Mouse (Mus musculus) kidney, adult 2 months (tissue): Measurements from ENCODE around the gene Sh2d4b. TPM values are rescaled to one million over a fixed set of nuclear protein-coding genes. Genes with fewer than 3 reads are reported as not detected.

ENCODE experiments used
- DNase-seq: peaks from one replicate; pipeline ENCODE4 v3.0.0; 2021
- H3K27ac ChIP-seq: fragments of 200-500 bp; 2 replicates; pipeline ENCODE4 v1.5.1; 2012; ENCODE audit warnings: low read depth, low read length, control low read depth, inconsistent platforms; ENCODE audit not compliant: insufficient read depth
- H3K27me3 ChIP-seq: fragments of 200-500 bp; replicated peaks from 2 replicates; pipeline ENCODE4 v1.6.1; 2012; ENCODE audit warnings: mild to moderate bottlenecking, moderate library complexity, low read length, inconsistent platforms; ENCODE audit not compliant: control insufficient read depth, insufficient read depth
- H3K36me3 ChIP-seq: fragments of 200-500 bp; 2 replicates; pipeline ENCODE4 v1.6.1; 2012; ENCODE audit warnings: mild to moderate bottlenecking, moderate library complexity, low read length, inconsistent platforms; ENCODE audit not compliant: control insufficient read depth, insufficient read depth
- H3K4me1 ChIP-seq: fragments of 200-500 bp; 2 replicates; pipeline ENCODE4 v1.6.1; 2011; ENCODE audit warnings: low read length; ENCODE audit not compliant: control insufficient read depth, insufficient read depth
- H3K4me3 ChIP-seq: fragments of 200-500 bp; 2 replicates; pipeline ENCODE4 v1.5.1; 2011; ENCODE audit warnings: mild to moderate bottlenecking, low read depth, low read length, control low read depth; ENCODE audit not compliant: insufficient read depth
- CTCF ChIP-seq: fragments of 200-500 bp; conservative IDR thresholded peaks from 2 replicates; pipeline ENCODE4 v1.5.1; 2011; ENCODE audit warnings: low read depth, mild to moderate bottlenecking, control low read depth, low read length, moderate library complexity, mixed read lengths; ENCODE audit not compliant: insufficient read depth, insufficient read length
- POLR2A ChIP-seq: fragments of 200-500 bp; IDR thresholded peaks from one replicate; pipeline ENCODE4 v1.6.1; 2011; ENCODE audit warnings: low read depth, low read length, control low read depth
- WGBS: fragments of 180-500 bp; shearing (Covaris S2); methylation state at CpG from one replicate; pipeline ENCODE4 v1.1.7; 2018; 5-methylcytosine and 5-hydroxymethylcytosine counted together
- polyA plus RNA-seq: library from polyadenylated mRNA; depleted of rRNA; stranded (reverse); fragments of >200 nt; gene quantifications from 2 replicates; pipeline ENCODE4 v1.2.3, GENCODE M21; 2012

The Sh2d4b gene
- polyA plus RNA-seq, 1 experiment = 0.94 TPM

DNA sequence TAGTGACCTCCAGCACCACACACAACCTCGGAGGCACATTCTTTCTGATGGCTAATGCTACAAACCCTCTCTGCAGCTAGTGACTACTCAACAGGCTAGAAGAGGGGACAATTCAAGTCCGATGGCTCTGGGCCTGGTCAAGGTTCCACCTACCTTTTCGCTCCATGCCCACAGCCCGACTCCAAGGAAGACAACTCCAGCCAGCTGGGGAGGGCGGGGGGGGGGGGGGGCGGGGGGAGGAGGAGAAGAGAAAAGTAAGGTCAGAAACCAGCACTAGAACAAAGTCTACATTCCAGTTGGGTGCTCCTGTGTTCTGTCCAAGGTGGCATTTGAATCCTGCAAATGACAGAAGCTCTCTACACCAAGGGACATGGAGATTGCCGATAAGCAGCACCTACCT is 25.4 kb upstream of the Sh2d4b start:
- DNase-seq = peak; percentile 69
- 27% methylated on average over 5 of the region's 7 CpGs for WGBS
- Histone ChIP-seq H3K4me3 (no peak overlapping the region), H3K27ac (peak overlapping the region; percentile 32; the same call in 1 of the 2 replicates), H3K36me3 (no peaks in the 10 kb centered on the region; the same call in 1 of the 2 replicates), H3K27me3 (no peaks in the 10 kb centered on the region), H3K4me1 (peaks cover 34% of the 10 kb centered on the region)
- no peak for TF ChIP-seq CTCF
- TF ChIP-seq POLR2A = no peak

DNA sequence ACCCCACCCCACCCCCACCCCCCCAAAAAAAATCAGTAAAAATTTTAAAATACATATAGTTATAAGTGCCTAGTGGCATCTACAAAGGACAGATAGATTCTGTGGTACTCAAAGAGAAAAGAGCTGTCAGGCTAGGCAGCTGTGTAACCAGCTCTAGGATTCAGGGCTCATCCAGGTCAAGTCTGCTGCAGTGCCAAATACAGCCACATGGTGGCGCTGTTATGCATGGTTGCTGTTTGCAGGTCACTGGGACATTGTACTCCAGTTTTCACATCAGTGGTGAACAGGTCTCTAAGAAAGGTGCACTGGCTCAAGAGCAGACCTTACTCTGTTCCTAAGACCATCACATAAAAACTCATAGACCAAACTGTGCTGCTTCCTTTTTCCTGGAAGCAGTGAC is 24.6 kb upstream of the Sh2d4b start:
- peak; percentile 100; the same call in 1 of the 2 replicates for TF ChIP-seq CTCF
- TF ChIP-seq POLR2A = no peak
- no peaks in the 10 kb centered on the region for H3K27me3 ChIP-seq
- 4% methylated on average over 1 of the region's 1 CpGs for whole genome bisulfite sequencing
- no peak overlapping the region for H3K27ac ChIP-seq
- H3K4me3 ChIP-seq = no peak overlapping the region
- peak; percentile 95 for DNase-seq
- H3K4me1 ChIP-seq = peaks cover 38% of the 10 kb centered on the region
- peaks cover 5% of the 10 kb centered on the region for H3K36me3 ChIP-seq

DNA sequence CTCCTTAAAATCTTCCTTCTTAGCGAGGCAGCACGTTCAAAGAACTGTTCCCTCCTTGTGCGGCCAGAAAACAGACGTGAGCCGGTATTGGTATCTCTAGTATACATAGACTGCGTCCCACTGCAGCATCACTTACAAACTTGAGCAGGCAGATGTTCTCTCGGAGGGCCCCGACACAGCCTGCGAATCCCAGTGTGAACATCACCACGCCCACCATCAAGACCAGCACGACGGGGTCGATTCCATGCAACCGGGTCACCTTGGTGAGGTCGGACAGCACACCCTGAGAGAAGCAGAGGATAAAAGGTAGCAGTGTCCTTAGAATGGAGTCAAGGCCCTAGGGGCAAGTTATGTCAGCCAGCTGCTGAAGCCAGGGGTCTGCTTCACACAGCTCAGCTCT is 23.6 kb upstream of the Sh2d4b start:
- Histone ChIP-seq H3K27ac (no peak overlapping the region), H3K4me3 (no peak overlapping the region), H3K36me3 (peaks cover 5% of the 10 kb centered on the region), H3K4me1 (peaks cover 38% of the 10 kb centered on the region), H3K27me3 (no peaks in the 10 kb centered on the region)
- WGBS = 90% methylated on average over 15 of the region's 15 CpGs
- no peak for DNase-seq
- no peak for TF ChIP-seq CTCF
- TF ChIP-seq POLR2A = no peak

DNA sequence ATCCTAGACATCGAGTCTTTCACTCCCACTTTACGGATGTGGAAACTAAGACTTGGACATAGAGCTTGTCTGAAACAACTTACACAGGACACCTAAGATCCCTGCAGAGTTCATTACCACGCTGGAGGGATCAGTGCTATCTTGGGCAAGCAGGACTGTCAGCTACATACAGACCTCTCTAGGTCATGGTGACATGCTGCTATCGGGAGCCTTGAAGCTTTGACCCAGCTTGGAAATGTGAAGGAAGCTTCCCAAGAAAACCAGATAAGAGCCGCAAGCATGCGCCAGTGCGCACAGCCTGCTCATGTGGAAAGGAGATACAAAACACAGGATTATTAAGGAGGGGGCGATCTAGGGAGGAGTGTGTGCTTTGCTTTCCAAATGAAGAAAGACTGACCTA is 22.8 kb upstream of the Sh2d4b start:
- H3K4me3 ChIP-seq = no peak overlapping the region
- peaks cover 5% of the 10 kb centered on the region for H3K36me3 ChIP-seq
- H3K27ac ChIP-seq = no peak overlapping the region
- WGBS = 76% methylated on average over 8 of the region's 8 CpGs
- H3K4me1 ChIP-seq = peaks cover 38% of the 10 kb centered on the region
- DNase-seq = no peak
- no peak for TF ChIP-seq CTCF
- no peak for TF ChIP-seq POLR2A
- H3K27me3 ChIP-seq = no peaks in the 10 kb centered on the region

DNA sequence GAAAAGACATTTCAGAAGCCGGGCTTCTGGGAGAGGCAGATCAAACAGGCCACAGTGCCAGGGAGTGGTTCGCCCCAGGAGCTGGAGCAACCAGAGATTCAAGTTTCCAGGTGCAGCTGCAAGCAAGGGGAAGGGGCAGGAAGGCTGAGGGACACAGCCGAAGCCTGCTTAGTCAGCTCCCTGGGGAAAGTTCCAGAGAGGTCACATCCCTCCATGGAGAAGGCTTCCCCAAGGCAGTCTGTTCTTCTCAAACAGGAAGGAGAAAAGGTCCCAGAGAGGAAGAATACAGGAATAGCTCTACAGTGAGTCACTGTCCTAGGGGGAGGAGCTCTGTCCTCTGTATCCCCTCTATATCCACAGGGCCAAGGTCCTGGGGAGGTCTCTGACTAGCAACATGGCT is 21.6 kb upstream of the Sh2d4b start:
- DNase-seq = peak; percentile 70
- WGBS = 18% methylated on average over 3 of the region's 3 CpGs
- H3K36me3 ChIP-seq = peaks cover 8% of the 10 kb centered on the region
- H3K27ac ChIP-seq = no peak overlapping the region
- no peaks in the 10 kb centered on the region for H3K27me3 ChIP-seq
- H3K4me1 ChIP-seq = peaks cover 36% of the 10 kb centered on the region
- TF ChIP-seq CTCF (no peak), POLR2A (no peak)
- H3K4me3 ChIP-seq = no peak overlapping the region

DNA sequence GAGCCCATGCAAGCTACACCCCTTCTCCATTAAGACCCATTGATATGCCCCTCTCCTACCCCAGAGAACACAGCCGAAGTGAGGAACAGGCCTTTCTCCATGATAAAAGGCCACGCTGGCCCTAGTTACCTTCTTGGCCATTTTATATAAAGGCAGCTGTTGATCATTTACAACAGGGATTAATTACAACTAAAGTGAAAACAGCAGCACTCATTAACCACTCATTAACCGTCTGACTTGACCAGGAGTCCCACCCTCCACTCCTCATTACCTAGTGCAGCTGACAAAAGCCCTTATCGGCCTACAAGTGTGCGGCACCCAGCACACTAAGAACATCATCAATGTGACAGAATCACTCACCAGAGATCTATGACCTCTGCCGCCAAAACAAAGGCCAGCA is 20.6 kb upstream of the Sh2d4b start:
- no peak overlapping the region for H3K27ac ChIP-seq
- 44% methylated on average over 6 of the region's 6 CpGs for WGBS
- peak; percentile 73 for DNase-seq
- no peaks in the 10 kb centered on the region for H3K27me3 ChIP-seq
- no peak overlapping the region for H3K4me3 ChIP-seq
- peaks cover 12% of the 10 kb centered on the region for H3K36me3 ChIP-seq
- H3K4me1 ChIP-seq = peaks cover 26% of the 10 kb centered on the region
- TF ChIP-seq CTCF (no peak), POLR2A (no peak)

DNA sequence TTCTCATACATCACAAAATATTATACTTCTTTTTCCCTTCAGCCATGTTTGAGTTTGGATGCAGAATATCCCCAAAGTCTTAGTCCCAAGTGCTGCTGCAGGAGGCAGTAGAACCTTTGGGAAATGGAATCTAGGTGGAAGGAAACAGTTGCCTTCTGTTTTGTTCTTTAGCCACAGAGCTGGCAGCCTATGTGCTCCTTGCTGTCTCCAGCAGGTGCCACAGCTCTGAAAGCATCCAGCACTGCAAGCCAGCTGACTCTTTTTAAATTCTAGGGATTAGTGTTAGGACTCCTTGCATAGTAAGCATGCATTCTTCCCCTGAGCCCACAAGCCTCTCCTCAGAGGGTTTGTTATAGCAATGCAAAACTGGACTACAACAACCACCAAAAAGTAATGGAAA is 18.5 kb upstream of the Sh2d4b start:
- Histone ChIP-seq H3K4me3 (no peak overlapping the region), H3K27ac (no peak overlapping the region), H3K4me1 (peaks cover 19% of the 10 kb centered on the region), H3K27me3 (no peaks in the 10 kb centered on the region), H3K36me3 (peaks cover 15% of the 10 kb centered on the region)
- no peak for DNase-seq
- TF ChIP-seq POLR2A (no peak), CTCF (no peak)

DNA sequence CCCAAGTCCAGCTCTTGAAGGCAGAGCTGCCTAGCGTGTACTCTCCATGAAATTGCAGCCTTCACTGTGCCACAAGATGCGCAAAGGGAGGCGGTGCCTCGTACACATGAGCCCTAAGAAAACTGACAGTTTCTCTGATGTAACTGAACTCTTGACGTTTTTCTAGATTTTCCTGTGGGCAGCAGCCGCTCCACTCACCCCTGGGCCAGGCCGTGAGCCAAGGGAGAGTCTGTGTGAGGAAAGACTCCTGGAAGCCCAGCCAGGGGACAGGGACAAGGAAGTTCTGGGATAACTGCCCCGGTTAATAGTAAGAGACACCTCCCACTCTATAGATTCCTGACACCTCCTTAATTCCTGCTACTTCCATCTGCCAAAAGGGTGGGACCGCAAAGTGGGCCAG is 15.7 kb upstream of the Sh2d4b start:
- Histone ChIP-seq H3K27ac (no peak overlapping the region), H3K4me1 (peaks cover 9% of the 10 kb centered on the region), H3K27me3 (no peaks in the 10 kb centered on the region), H3K4me3 (no peak overlapping the region), H3K36me3 (peaks cover 15% of the 10 kb centered on the region)
- no peak for TF ChIP-seq POLR2A
- TF ChIP-seq CTCF = no peak
- 75% methylated on average over 9 of the region's 9 CpGs for WGBS
- no peak for DNase-seq
